Mouse (Mus musculus) stomach, embryonic 16.5 days (tissue): ENCODE results near the gene R3hdm2. TPM values are rescaled to one million over a fixed set of nuclear protein-coding genes. Genes with fewer than 3 reads are reported as not detected.

Source experiments
- ATAC-seq: fragments of 200-750 bp; cut with Nextera tagmentation; 2 replicates; pipeline ENCODE4 v1.8.0; 2017; ENCODE audit warnings: moderate number of reproducible peaks, moderate TSS enrichment; ENCODE audit not compliant: insufficient read depth, low FRiP score
- H3K27ac ChIP-seq: fragments of 300-500 bp; sonication (generic); 2 replicates; pipeline ENCODE4 v1.5.1; 2014; ENCODE audit warnings: low read length
- H3K27me3 ChIP-seq: fragments of 300-500 bp; sonication (generic); 2 replicates; pipeline ENCODE4 v1.6.1; 2014; ENCODE audit warnings: low read length, control low read depth, mixed read lengths; ENCODE audit not compliant: control insufficient read depth, insufficient read depth
- H3K36me3 ChIP-seq: fragments of 300-500 bp; sonication (generic); 2 replicates; pipeline ENCODE4 v1.6.1; 2014; ENCODE audit warnings: low read length; ENCODE audit not compliant: control insufficient read depth, insufficient read depth
- H3K4me1 ChIP-seq: fragments of 300-500 bp; sonication (generic); 2 replicates; pipeline ENCODE4 v1.6.1; 2014; ENCODE audit warnings: low read length, control low read depth, mixed read lengths; ENCODE audit not compliant: control insufficient read depth, insufficient read depth
- H3K4me2 ChIP-seq: fragments of 300-500 bp; sonication (generic); 2 replicates; pipeline ENCODE4 v1.6.1; 2014; ENCODE audit warnings: low read depth, low read length, mixed read lengths
- H3K4me3 ChIP-seq: fragments of 300-500 bp; sonication (generic); replicated peaks from 2 replicates; pipeline ENCODE4 v1.5.1; 2014; ENCODE audit warnings: mild to moderate bottlenecking, low read length
- H3K9ac ChIP-seq: fragments of 300-500 bp; sonication (generic); 2 replicates; pipeline ENCODE4 v1.6.1; 2014; ENCODE audit warnings: low read length
- H3K9me3 ChIP-seq: fragments of 300-500 bp; sonication (generic); replicated peaks from 2 replicates; pipeline ENCODE4 v1.6.1; 2016; ENCODE audit warnings: low read length, control low read depth; ENCODE audit not compliant: control insufficient read depth
- WGBS: fragments of 180-500 bp; shearing (Covaris S2); extraction: QIAGEN DNeasy Blood & Tissue Kit; methylation state at CpG from one replicate; pipeline ENCODE4 v1.1.7; 2014; 5-methylcytosine and 5-hydroxymethylcytosine counted together
- polyA plus RNA-seq: library from polyadenylated mRNA; unstranded; fragments of >200 nt; fragmentation: Nextera tagmentation; extraction: Ambion mirVana; gene quantifications from 2 replicates; pipeline ENCODE4 v1.2.1, GENCODE M21; 2015

R3hdm2 gene
- polyA plus RNA-seq, 1 experiment from 2014 or later: 22.5 TPM

DNA sequence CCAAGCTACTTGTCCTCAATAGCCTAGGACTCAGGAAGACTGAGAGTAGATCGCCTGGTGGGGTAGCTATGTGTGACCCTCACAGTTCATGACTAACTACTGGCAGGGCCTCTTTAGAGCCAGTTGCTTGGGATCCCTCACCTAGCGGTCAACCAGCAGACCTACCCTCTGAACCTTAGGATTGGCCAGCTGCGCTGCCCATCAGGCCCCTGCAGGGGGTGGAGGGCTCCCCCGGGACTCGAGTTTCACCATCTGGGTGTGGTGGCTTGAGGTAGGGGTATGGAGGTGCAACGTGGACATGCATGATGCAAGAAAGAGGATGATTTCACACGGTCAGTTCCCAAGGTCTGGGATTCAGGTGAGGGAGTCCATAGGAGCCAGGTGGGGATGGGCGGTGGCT, 28.4 kb upstream of the R3hdm2 start:
- no peak for ATAC-seq
- no peak overlapping the region for H3K4me3 ChIP-seq
- 66% methylated on average over 8 of the region's 8 CpGs for WGBS

DNA sequence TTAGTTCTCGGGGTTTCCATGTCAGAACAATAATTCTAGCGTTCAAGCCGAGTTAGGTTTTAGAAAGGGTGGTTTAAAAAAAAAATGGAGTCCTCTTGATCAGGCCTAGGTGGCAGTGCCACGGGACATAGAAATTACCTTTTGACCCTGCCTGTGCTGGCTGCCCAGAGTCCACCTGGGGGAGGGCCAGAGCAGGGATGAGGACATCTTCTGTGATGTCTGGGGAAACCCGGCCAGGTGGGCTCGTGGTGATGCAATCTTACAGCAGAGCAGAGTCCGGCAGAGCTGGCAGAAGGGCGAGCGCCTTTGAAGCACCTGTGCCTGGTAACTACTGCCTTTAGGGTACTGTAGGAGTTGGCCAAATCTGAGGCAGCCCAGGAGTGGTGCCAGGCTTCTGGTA, 27.9 kb upstream of the R3hdm2 start:
- H3K27me3 ChIP-seq: no peaks in the 10 kb centered on the region
- no peak overlapping the region for H3K4me2 ChIP-seq
- no peak for ATAC-seq
- H3K9ac ChIP-seq: no peak overlapping the region
- peaks cover 5% of the 10 kb centered on the region; the same call in 1 of the 2 replicates for H3K4me1 ChIP-seq
- H3K9me3 ChIP-seq: no peaks in the 10 kb centered on the region
- no peaks in the 10 kb centered on the region for H3K36me3 ChIP-seq
- no peak overlapping the region for H3K27ac ChIP-seq
- 80% methylated on average over 9 of the region's 9 CpGs for WGBS
- H3K4me3 ChIP-seq: no peak overlapping the region

More for the DNA sequence above, 28.4 kb upstream of the R3hdm2 start:
- Histone ChIP-seq H3K4me1 (peaks cover 5% of the 10 kb centered on the region; the same call in 1 of the 2 replicates), H3K9ac (no peak overlapping the region), H3K9me3 (no peaks in the 10 kb centered on the region), H3K27ac (no peak overlapping the region), H3K27me3 (no peaks in the 10 kb centered on the region), H3K4me2 (no peak overlapping the region), H3K36me3 (no peaks in the 10 kb centered on the region)

DNA sequence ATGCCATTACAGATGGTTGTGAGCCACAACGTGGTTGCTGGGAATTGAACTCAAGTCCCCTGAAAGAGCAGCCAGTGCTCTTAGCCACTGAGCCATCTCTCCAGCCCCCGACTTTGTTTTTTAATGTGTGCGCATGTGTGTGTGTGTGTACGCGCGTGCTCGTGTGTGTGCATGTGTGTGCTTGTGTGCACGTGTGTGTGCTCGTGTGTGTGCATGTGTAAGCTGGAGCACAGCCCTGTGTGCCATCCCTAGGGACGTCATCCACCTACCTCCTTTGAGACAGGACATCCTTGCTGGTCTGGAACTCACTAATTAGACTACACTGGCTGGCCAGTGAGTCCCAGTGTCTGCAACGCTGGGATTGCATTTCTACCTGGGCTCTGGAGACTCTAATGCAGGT, 27.4 kb upstream of the R3hdm2 start:
- H3K27me3 ChIP-seq: no peaks in the 10 kb centered on the region
- no peaks in the 10 kb centered on the region for H3K36me3 ChIP-seq
- H3K4me3 ChIP-seq: no peak overlapping the region
- H3K9me3 ChIP-seq: no peaks in the 10 kb centered on the region
- WGBS: 85% methylated on average over 11 of the region's 11 CpGs
- ATAC-seq: no peak
- no peak overlapping the region for H3K9ac ChIP-seq
- H3K4me2 ChIP-seq: no peak overlapping the region
- no peak overlapping the region for H3K27ac ChIP-seq
- H3K4me1 ChIP-seq: peaks cover 5% of the 10 kb centered on the region; the same call in 1 of the 2 replicates

GRCm38 (mm10) chr10:127353909-127354895, 25.9 kb upstream of the R3hdm2 start, which contains the start of gene Inhbe:
TSS of gene Inhbe (minus strand) at chr10:127354411.
- Histone ChIP-seq H3K4me3 (no peak within 1 kb of the TSS), H3K9me3 (no peaks in the 10 kb centered on the region), H3K9ac (no peak within 1 kb of the TSS), H3K4me2 (no peak within 1 kb of the TSS), H3K4me1 (peaks cover 5% of the 10 kb centered on the region; the same call in 1 of the 2 replicates), H3K36me3 (no peaks in the 10 kb centered on the region), H3K27ac (no peak within 1 kb of the TSS), H3K27me3 (no peaks in the 10 kb centered on the region)
- no peak for ATAC-seq
- 80% methylated on average over 18 of the region's 18 CpGs for WGBS

DNA sequence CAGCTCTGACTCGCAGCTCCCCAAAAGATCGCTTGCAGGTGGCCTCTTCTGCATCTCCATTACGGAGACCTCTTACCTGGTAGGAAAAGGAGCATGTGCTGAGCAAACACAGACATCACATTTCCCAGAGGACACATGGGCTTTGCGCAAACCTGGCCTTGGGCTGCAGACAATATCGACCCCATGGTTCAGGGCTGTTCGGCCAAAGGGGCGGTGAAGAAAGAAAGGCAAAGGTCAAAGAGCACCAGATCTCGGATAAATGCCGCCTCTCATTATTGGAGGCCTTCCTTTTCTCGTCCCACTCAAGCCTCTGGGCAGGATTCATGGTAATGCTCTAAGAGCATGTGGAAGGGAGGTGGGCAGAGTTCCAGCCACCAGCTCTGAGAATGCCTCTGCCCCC, 24.8 kb upstream of the R3hdm2 start:
- H3K27me3 ChIP-seq: no peaks in the 10 kb centered on the region
- no peaks in the 10 kb centered on the region for H3K9me3 ChIP-seq
- no peak overlapping the region for H3K4me2 ChIP-seq
- H3K27ac ChIP-seq: no peak overlapping the region
- H3K36me3 ChIP-seq: no peaks in the 10 kb centered on the region
- 57% methylated on average over 10 of the region's 10 CpGs for WGBS
- H3K4me1 ChIP-seq: peaks cover 5% of the 10 kb centered on the region; the same call in 1 of the 2 replicates
- H3K4me3 ChIP-seq: no peak overlapping the region
- no peak for ATAC-seq
- no peak overlapping the region for H3K9ac ChIP-seq

DNA sequence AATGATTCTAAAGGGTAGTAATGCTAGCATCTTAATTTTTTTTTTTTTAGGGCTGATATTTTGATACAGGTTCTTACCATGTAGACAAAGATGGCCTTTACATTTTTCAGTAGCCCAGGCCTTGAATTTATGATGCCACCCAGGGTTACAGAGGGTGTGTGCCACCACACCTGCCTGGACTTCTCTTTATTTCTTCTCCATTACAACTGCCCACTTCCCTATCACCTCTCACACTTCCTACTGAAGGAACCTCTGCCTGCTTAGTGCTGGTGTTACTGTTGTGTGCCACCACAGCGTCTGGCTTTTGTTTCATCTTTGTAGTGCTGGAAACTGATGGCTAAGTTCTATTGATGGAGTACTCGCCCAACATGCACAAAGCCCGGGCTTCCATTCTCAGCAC, 19.4 kb upstream of the R3hdm2 start:
- H3K4me3 ChIP-seq: no peak overlapping the region
- no peak for ATAC-seq
- WGBS: 80% methylated on average over 3 of the region's 3 CpGs
- no peaks in the 10 kb centered on the region for H3K9me3 ChIP-seq
- no peaks in the 10 kb centered on the region for H3K27me3 ChIP-seq
- H3K9ac ChIP-seq: no peak overlapping the region
- H3K27ac ChIP-seq: no peak overlapping the region
- no peak overlapping the region for H3K4me2 ChIP-seq
- H3K4me1 ChIP-seq: no peaks in the 10 kb centered on the region
- no peaks in the 10 kb centered on the region for H3K36me3 ChIP-seq

DNA sequence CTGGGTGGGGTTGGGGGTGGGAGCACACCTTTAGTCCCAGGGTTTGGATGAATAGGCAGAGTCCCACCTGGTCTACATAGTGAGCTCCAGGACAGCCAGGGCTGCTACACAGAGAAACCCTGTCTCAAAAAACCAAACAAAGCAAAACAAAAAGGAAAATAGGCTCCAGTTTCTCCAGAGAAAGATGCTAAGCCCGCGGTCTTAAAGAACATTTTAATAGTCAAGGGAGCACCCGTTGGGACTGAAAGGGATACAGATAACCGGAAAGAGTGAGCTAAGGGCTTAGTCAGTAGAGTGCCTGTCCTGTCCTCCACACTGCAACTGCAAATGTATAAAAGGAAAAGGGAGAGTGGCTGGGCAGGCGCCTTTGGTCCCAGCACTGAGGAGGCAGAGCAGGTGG, 13.0 kb upstream of the R3hdm2 start:
- Histone ChIP-seq H3K4me2 (no peak overlapping the region), H3K27ac (no peak overlapping the region), H3K4me1 (no peaks in the 10 kb centered on the region), H3K9ac (no peak overlapping the region), H3K27me3 (no peaks in the 10 kb centered on the region), H3K9me3 (no peaks in the 10 kb centered on the region), H3K36me3 (no peaks in the 10 kb centered on the region), H3K4me3 (no peak overlapping the region)
- 71% methylated on average over 5 of the region's 5 CpGs for WGBS
- no peak for ATAC-seq

DNA sequence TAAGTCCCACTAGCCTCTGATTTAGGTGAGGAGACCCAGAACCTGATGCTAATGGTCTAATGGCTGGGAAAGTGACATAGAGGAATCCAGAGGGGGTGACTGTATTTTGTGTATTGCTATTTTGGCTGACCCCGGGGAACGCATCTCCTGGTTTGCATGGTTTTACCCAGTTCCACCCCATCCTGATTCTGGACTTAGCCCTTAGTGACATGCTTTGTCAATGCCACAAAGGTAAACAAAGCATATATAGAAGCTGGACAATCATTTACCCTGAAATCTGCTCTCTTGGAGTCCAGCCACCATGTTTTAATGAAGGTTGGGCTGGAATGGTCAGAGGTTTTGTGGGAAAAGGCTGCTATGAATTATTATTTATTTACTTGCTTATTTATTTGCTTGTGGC, 11.9 kb upstream of the R3hdm2 start:
- Histone ChIP-seq H3K4me2 (no peak overlapping the region), H3K27ac (no peak overlapping the region), H3K36me3 (no peaks in the 10 kb centered on the region), H3K9me3 (no peaks in the 10 kb centered on the region), H3K4me3 (no peak overlapping the region), H3K4me1 (no peaks in the 10 kb centered on the region), H3K9ac (no peak overlapping the region), H3K27me3 (no peaks in the 10 kb centered on the region)
- WGBS: 48% methylated on average over 2 of the region's 2 CpGs
- ATAC-seq: no peak
